Mouse (Mus musculus): ENCODE results near the gene Rai1.

Gene Rai1

GRCm38 (mm10) chr11:60172074-60172473, 67.3 kb downstream of the Rai1 start:
- no peak for DNase-seq

GRCm38 (mm10) chr11:60173606-60174184, 68.9 kb downstream of the Rai1 start:
- DNase-seq: no peak

GRCm38 (mm10) chr11:60175371-60176181, 70.8 kb downstream of the Rai1 start:
- peak; percentile 36 to 41 for DNase-seq

GRCm38 (mm10) chr11:60176182-60176974, 71.6 kb downstream of the Rai1 start:
- DNase-seq: peak; percentile 53 to 56

- DNase-seq: peak; percentile 59 to 63
Measured at GRCm38 (mm10) chr11:60176975-60177657, 72.3 kb downstream of the Rai1 start.

GRCm38 (mm10) chr11:60178005-60178404, 73.2 kb downstream of the Rai1 start:
- DNase-seq: no peak

- no peak for DNase-seq
Measured at GRCm38 (mm10) chr11:60178506-60178905, 73.7 kb downstream of the Rai1 start.

- no peak for DNase-seq
Measured at GRCm38 (mm10) chr11:60182116-60182670, 77.4 kb downstream of the Rai1 start.

GRCm38 (mm10) chr11:60182741-60183140, 77.9 kb downstream of the Rai1 start:
- no peak for DNase-seq

- peak; percentile 60 to 65 for DNase-seq
Measured at GRCm38 (mm10) chr11:60184346-60185325, 79.8 kb downstream of the Rai1 start.

- peak; percentile 80 to 82 for DNase-seq
Measured at GRCm38 (mm10) chr11:60185396-60186231, 80.8 kb downstream of the Rai1 start.

- DNase-seq: no peak
Measured at GRCm38 (mm10) chr11:60187070-60187469, 82.3 kb downstream of the Rai1 start.

- no peak for DNase-seq
Measured at GRCm38 (mm10) chr11:60188275-60188853, 83.6 kb downstream of the Rai1 start.

- DNase-seq: peak; percentile 34 to 37
Measured at GRCm38 (mm10) chr11:60189501-60190040, 84.8 kb downstream of the Rai1 start.

GRCm38 (mm10) chr11:60190055-60190641, 85.3 kb downstream of the Rai1 start:
- no peak for DNase-seq

GRCm38 (mm10) chr11:60192534-60192933, 87.7 kb downstream of the Rai1 start:
- DNase-seq: no peak

GRCm38 (mm10) chr11:60193556-60193955, 88.7 kb downstream of the Rai1 start:
- no peak for DNase-seq

- peak; percentile 51 to 53 for DNase-seq
Measured at GRCm38 (mm10) chr11:60195108-60195507, 90.3 kb downstream of the Rai1 start.

GRCm38 (mm10) chr11:60196344-60196743, 91.5 kb downstream of the Rai1 start:
- no peak for DNase-seq

Data from B cell, adult 2 months (primary cell).